Mouse (Mus musculus): ENCODE data around the gene Gse1. TPM values are rescaled to one million over a fixed set of nuclear protein-coding genes. Genes with fewer than 3 reads are reported as not detected.

Gene Gse1
- polyA plus RNA-seq, 1 experiment from 2014 or later, result 8.7 TPM

DNA sequence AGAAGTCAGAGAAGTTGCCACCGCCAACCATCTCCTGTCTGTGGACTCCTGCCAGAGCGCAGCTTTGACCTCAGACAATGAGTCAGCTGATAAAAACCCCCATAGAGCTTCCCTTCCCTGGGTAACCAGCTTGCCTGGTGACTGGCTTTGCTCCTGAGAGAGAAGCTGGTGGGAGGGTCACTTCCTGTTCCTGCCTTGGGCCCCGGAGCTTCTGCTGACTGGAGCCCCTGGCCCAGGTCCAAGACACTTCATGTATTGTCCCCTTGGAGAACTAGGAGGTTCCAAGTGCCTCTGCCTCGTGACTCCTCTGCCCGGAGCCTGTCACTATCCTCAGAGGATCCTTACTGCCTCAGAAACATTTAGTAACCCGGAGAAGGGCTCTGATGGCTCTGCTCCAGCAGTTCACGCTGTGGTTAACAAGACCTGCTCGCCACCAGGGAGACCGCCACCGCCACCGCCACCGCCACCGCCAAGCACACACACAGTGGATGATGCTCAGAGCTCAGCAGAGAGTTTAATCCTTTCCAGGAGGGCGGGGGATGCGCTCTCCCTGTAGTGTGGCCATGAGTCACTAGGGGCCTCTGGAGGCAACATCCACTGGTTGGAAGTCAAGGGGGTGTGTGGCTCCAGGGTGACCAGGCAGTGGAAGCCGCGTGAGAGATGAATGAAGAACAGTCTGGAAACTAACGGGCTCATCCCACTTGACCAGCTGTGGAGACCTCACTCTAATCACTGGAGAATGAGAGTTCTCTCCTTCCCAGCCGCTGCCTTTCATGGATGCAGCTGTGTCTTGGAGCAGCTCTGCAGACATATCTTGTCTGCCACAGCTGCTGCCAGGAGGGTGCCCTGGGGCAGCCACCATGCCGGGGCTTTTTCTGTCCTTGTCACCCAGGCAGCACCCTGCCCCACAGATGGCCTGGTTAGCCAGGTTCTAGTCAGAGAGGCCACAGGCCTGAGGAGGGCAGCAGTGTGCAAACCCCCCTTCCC lies 335.9 kb downstream of the Gse1 start:
- Histone ChIP-seq H3K4me1 (replicated peaks) (peaks cover 43% of the 10 kb centered on the region), H3K36me3 (replicated peaks) (peaks cover 97% of the 10 kb centered on the region), H3K4me3 (replicated peaks) (no peak overlapping the region), H3K9me3 (replicated peaks) (no peaks in the 10 kb centered on the region), H3K27ac (replicated peaks) (peak overlapping the region; percentile 42), H3K27me3 (no peaks in the 10 kb centered on the region), H3K9ac (no peak overlapping the region), H3K4me2 (no peak overlapping the region)
- peak; percentile 40 for ATAC-seq (ENCODE audit: insufficient read depth)
- 59% methylated on average over 20 of the region's 20 CpGs for WGBS (ENCODE audit: insufficient replicate concordance)

DNA sequence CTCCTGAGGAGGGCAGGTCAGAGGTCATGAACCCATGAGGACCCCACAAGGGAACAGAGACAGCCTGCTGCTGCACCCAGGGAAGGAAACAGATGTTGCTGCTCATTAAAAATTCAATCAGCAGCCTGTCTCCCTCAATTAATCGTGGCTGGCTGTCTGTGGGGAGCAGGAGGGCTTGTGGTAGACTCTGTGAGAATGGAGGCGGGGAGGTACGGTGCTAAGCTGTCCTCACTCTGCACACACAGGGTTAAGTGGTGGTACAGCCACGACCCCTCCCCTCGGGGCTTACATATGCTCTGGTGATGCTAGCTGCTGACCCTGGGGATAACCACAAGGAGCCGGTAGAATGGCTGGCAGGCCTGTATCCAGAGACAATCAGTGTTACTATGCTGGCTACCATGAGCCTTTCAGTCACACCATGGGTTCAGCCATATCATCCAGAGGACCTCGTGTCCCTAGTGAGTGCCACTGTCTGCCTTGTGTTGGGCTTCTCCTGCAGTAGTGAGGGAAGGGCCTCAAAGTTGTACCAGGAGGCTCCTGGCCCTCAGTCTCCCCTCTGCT lies 337.0 kb downstream of the Gse1 start:
- no peaks in the 10 kb centered on the region for H3K27me3 ChIP-seq
- peaks cover 40% of the 10 kb centered on the region for H3K4me1 ChIP-seq (replicated peaks)
- H3K9me3 ChIP-seq (replicated peaks), result no peaks in the 10 kb centered on the region
- H3K27ac ChIP-seq (replicated peaks), result no peak overlapping the region
- no peak overlapping the region for H3K4me2 ChIP-seq
- peaks cover 99% of the 10 kb centered on the region for H3K36me3 ChIP-seq (replicated peaks)
- H3K9ac ChIP-seq, result no peak overlapping the region
- WGBS (ENCODE audit: insufficient replicate concordance), result 68% methylated on average over 7 of the region's 7 CpGs
- no peak overlapping the region for H3K4me3 ChIP-seq (replicated peaks)
- ATAC-seq (ENCODE audit: insufficient read depth), result no peak

DNA sequence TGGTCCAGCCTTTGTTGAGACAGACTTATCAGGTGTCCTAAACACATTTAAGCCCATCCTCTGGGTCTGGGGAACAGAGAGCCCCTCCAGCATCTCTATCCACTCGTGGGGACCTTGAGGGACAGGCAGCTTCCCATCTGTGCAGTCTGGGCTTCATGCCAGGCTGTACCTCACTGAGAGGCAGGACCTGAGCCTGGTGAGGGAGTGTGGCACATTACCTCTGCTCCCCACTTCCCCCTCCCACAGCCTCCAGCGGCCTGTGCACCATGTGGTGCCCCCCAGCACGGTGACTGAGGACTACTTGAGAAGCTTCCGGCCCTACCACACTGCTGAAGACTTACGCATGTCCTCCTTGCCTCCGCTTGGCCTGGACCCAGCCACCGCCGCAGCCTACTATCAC lies 338.4 kb downstream of the Gse1 start:
- Histone ChIP-seq H3K9me3 (replicated peaks) (no peaks in the 10 kb centered on the region), H3K4me3 (replicated peaks) (no peak overlapping the region), H3K27me3 (no peaks in the 10 kb centered on the region), H3K27ac (replicated peaks) (no peak overlapping the region), H3K4me2 (no peak overlapping the region), H3K4me1 (replicated peaks) (peaks cover 37% of the 10 kb centered on the region), H3K9ac (no peak overlapping the region), H3K36me3 (replicated peaks) (peaks cover 100% of the 10 kb centered on the region)
- no peak for ATAC-seq (ENCODE audit: insufficient read depth)
- WGBS (ENCODE audit: insufficient replicate concordance), result 90% methylated on average over 8 of the region's 8 CpGs

DNA sequence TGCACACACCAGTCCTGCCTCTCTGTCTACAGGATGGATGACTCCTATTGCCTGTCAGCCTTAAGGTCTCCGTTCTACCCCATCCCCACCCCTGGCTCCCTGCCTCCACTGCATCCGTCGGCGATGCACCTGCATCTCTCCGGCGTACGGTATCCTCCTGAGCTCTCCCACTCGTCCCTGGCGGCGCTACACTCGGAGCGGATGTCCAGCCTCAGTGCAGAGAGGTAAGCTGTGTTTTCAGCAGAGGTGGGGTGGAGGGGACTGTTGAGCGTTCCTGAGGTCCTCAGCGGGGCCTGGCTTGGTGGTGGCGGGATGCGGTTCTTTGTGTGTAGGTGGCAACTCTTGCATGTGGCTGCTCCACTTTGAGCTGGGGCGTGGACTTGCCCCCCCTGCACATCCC lies 339.5 kb downstream of the Gse1 start:
- H3K4me2 ChIP-seq, result no peak overlapping the region
- H3K36me3 ChIP-seq (replicated peaks), result peaks cover 100% of the 10 kb centered on the region
- H3K9ac ChIP-seq, result no peak overlapping the region
- H3K4me3 ChIP-seq (replicated peaks), result no peak overlapping the region
- H3K4me1 ChIP-seq (replicated peaks), result peaks cover 31% of the 10 kb centered on the region
- no peaks in the 10 kb centered on the region for H3K9me3 ChIP-seq (replicated peaks)
- no peak overlapping the region for H3K27ac ChIP-seq (replicated peaks)
- ATAC-seq (ENCODE audit: insufficient read depth), result no peak
- WGBS (ENCODE audit: insufficient replicate concordance), result 96% methylated on average over 17 of the region's 17 CpGs
- no peaks in the 10 kb centered on the region for H3K27me3 ChIP-seq

DNA sequence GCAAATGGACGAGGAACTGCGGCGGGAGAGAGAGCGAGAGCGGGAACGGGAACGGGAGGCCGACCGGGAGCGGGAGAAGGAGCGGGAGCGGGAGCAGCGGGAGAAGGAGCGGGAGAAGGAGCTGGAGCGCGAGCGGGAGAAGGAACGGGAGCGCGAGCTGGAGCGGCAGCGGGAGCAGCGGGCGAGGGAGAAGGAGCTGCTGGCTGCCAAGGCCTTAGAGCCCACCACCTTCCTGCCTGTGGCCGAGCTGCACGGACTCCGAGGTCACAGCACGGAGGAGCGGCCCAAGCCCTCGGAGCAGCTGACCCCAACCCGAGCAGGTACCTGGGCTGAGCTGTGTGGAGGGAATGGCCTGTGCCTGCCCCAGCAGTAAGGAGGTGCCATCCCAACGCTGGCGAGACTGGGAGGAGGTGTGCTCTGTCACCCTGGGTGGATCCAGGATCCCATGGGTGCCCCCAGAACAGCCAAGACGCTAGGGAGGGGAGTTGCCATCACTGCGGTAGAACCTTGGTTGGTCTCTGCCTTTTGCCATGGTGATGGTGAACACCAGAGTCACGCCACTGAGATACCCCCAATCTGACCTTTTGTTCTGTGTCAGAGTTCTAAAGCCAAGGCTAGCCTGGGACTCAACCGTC lies 340.0 kb downstream of the Gse1 start:
- Histone ChIP-seq H3K36me3 (replicated peaks) (peaks cover 100% of the 10 kb centered on the region), H3K27ac (replicated peaks) (no peak overlapping the region), H3K4me1 (replicated peaks) (peaks cover 29% of the 10 kb centered on the region), H3K9me3 (replicated peaks) (no peaks in the 10 kb centered on the region), H3K9ac (no peak overlapping the region), H3K4me3 (replicated peaks) (no peak overlapping the region), H3K4me2 (no peak overlapping the region), H3K27me3 (no peaks in the 10 kb centered on the region)
- no peak for ATAC-seq (ENCODE audit: insufficient read depth)
- 92% methylated on average over 37 of the region's 37 CpGs for WGBS (ENCODE audit: insufficient replicate concordance)

DNA sequence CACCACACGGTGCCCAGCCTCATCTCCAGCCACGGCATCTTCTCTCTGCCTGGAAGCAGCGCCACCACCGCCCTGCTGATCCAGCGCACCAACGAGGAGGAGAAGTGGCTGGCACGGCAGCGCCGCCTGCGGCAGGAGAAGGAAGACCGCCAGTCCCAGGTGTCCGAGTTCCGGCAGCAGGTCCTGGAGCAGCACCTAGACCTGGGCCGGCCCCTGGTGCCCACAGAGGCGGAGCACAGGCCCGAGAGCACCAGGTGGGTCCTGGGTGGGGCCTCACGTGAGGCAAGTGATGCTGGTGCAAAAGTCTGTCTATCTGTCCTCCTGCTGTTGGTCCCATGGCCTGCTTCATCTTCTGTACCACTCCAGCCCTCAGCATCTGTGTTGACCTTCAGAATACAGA lies 340.9 kb downstream of the Gse1 start:
- H3K9ac ChIP-seq, result no peak overlapping the region
- no peak for ATAC-seq (ENCODE audit: insufficient read depth)
- 83% methylated on average over 17 of the region's 17 CpGs for WGBS (ENCODE audit: insufficient replicate concordance)

DNA sequence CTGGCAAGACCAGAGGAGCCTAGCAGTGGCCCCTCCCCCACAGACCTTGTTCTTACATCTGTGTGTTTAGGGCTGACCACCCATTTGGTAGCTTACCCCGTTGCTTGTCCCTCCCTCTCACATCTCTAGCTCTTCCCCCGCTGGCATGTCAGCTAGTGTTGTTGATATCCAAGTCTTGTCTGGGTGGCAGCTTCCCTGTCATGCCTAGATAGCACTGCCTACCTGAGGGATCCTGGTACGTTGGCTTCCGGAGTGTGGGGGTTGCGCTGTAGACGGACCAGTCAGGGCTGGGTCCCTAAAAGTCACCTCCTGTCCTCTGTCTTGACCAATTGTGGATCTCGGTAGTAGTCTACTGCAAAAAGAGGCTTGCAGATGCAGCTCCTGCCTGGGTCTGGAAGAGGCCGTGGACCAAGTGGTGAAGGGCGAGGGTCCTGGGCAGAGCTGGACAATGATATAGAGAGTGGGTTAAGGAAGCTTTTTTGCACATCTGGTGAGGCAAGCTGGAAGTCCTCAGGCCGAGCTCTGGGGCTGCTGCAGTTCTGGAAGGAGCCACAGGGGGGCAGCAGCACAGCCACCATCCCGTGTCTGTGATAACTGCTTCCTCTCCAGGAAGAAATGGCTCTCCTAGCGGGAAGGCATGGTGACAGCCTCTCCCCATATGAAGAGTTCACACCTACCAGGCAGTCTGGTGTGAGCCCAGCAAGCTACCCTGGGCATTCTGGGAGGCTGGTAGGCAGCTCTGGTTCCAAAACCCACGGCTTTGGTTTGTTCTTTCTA lies 341.9 kb downstream of the Gse1 start:
- Histone ChIP-seq H3K9me3 (replicated peaks) (no peaks in the 10 kb centered on the region), H3K9ac (no peak overlapping the region), H3K27ac (replicated peaks) (no peak overlapping the region), H3K4me1 (replicated peaks) (peaks cover 20% of the 10 kb centered on the region), H3K4me2 (no peak overlapping the region), H3K4me3 (replicated peaks) (no peak overlapping the region), H3K36me3 (replicated peaks) (peaks cover 100% of the 10 kb centered on the region), H3K27me3 (no peaks in the 10 kb centered on the region)
- ATAC-seq (ENCODE audit: insufficient read depth), result no peak
- WGBS (ENCODE audit: insufficient replicate concordance), result 56% methylated on average over 13 of the region's 13 CpGs

More for the DNA sequence above, 340.9 kb downstream of the Gse1 start:
- Histone ChIP-seq H3K27me3 (no peaks in the 10 kb centered on the region), H3K4me3 (replicated peaks) (no peak overlapping the region), H3K27ac (replicated peaks) (no peak overlapping the region), H3K4me2 (no peak overlapping the region), H3K36me3 (replicated peaks) (peaks cover 100% of the 10 kb centered on the region), H3K9me3 (replicated peaks) (no peaks in the 10 kb centered on the region), H3K4me1 (replicated peaks) (peaks cover 22% of the 10 kb centered on the region)

DNA sequence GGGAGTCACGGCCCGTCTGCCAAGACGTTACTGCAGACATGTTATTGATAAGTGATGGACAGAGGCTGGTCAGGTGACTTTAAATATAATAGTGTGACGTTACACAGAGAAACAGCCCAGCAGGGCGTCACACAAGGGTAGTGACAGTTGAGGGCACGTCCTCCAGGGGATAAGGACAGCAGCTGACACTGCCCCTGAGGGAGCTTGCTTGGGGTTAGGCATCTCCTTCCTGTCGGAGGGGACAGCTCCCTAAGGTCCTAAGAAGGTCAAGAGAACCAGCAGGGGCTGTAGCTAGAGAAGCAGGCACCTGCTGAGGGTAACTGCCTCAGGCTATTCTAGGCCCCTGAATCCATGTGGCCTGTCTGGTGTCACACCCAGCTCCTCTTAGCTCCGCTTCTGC lies 343.3 kb downstream of the Gse1 start:
- Histone ChIP-seq H3K4me2 (no peak overlapping the region), H3K9me3 (replicated peaks) (no peaks in the 10 kb centered on the region), H3K27me3 (no peaks in the 10 kb centered on the region), H3K9ac (no peak overlapping the region), H3K4me1 (replicated peaks) (peaks cover 34% of the 10 kb centered on the region), H3K4me3 (replicated peaks) (no peak overlapping the region), H3K36me3 (replicated peaks) (peaks cover 100% of the 10 kb centered on the region), H3K27ac (replicated peaks) (no peak overlapping the region)
- WGBS (ENCODE audit: insufficient replicate concordance), result 82% methylated on average over 8 of the region's 8 CpGs
- ATAC-seq (ENCODE audit: insufficient read depth), result no peak

DNA sequence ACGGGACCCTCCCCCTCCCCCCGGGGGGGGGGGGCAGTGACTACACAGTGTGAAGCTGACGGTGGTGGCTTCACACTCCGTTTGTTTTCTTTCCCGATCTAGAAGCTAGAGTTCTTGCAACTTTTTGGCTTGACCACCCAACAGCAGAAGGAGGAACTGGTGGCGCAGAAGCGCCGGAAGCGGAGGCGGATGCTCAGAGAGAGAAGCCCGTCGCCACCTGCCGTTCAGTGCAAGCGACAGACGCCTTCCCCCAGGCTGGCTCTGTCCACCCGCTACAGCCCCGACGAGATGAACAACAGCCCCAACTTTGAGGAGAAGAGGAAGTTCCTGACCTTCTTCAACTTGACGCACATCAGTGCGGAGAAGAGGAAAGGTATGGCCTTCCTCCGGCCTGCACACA lies 344.3 kb downstream of the Gse1 start:
- H3K4me3 ChIP-seq (replicated peaks), result no peak overlapping the region
- H3K27ac ChIP-seq (replicated peaks), result no peak overlapping the region
- H3K27me3 ChIP-seq, result no peaks in the 10 kb centered on the region
- H3K9ac ChIP-seq, result no peak overlapping the region
- no peak for ATAC-seq (ENCODE audit: insufficient read depth)
- WGBS (ENCODE audit: insufficient replicate concordance), result 74% methylated on average over 21 of the region's 21 CpGs
- H3K4me1 ChIP-seq (replicated peaks), result peaks cover 34% of the 10 kb centered on the region
- peaks cover 100% of the 10 kb centered on the region for H3K36me3 ChIP-seq (replicated peaks)
- no peak overlapping the region for H3K4me2 ChIP-seq
- H3K9me3 ChIP-seq (replicated peaks), result no peaks in the 10 kb centered on the region

DNA sequence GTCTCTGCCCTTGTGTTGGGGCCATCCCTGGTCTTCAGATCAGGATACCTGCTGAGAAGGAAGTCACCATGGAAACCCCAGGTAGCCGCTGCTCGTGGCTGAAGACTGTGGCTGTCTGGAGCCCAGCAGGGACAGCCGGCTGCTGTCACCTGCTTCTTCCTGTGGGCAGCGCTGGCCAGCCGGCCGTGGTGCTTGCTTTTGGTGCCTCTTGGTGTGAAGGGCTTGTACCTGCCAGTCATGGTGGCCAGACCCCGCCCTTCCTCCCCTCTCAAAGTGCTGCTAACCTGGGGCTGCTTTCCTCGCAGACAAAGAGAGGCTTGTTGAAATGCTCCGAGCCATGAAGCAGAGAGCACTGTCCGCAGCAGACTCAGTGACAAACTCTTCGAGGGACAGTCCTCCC lies 345.6 kb downstream of the Gse1 start:
- WGBS (ENCODE audit: insufficient replicate concordance), result 83% methylated on average over 11 of the region's 11 CpGs
- peaks cover 100% of the 10 kb centered on the region for H3K36me3 ChIP-seq (replicated peaks)
- H3K4me3 ChIP-seq (replicated peaks), result no peak overlapping the region
- H3K27me3 ChIP-seq, result no peaks in the 10 kb centered on the region
- no peak overlapping the region for H3K9ac ChIP-seq
- ATAC-seq (ENCODE audit: insufficient read depth), result no peak
- peaks cover 34% of the 10 kb centered on the region for H3K4me1 ChIP-seq (replicated peaks)
- no peak overlapping the region for H3K27ac ChIP-seq (replicated peaks)
- no peaks in the 10 kb centered on the region for H3K9me3 ChIP-seq (replicated peaks)
- no peak overlapping the region for H3K4me2 ChIP-seq

DNA sequence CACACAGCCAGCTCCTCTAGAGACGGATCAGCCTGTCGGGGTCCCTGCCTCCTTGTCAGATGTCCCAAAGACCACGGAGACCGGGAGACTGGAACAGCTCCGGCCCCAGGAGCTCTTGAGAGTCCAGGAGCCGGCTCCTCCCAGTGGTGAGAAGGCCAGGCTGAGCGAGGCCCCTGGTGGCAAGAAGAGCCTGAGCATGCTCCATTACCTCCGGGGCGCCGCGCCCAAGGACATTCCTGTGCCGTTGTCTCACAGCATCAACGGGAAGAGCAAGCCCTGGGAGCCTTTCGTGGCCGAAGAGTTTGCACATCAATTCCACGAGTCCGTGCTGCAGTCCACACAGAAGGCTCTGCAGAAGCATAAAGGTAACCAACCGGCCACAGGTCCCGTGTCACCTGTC lies 346.7 kb downstream of the Gse1 start:
- Histone ChIP-seq H3K9ac (no peak overlapping the region), H3K27me3 (no peaks in the 10 kb centered on the region), H3K27ac (replicated peaks) (no peak overlapping the region), H3K4me1 (replicated peaks) (peaks cover 30% of the 10 kb centered on the region), H3K36me3 (replicated peaks) (peaks cover 99% of the 10 kb centered on the region), H3K4me2 (no peak overlapping the region), H3K4me3 (replicated peaks) (no peak overlapping the region), H3K9me3 (replicated peaks) (no peaks in the 10 kb centered on the region)
- 90% methylated on average over 19 of the region's 19 CpGs for WGBS (ENCODE audit: insufficient replicate concordance)
- ATAC-seq (ENCODE audit: insufficient read depth), result no peak
